Mouse (Mus musculus) ES-Bruce4 (cell line): ENCODE results near the gene Otos.

Experiments
- CTCF ChIP-seq: IDR thresholded peaks from one replicate; pipeline ENCODE4 v1.8.1; 2011; ENCODE audit warnings: low read depth, low read length
- POLR2A ChIP-seq: IDR thresholded peaks from one replicate; pipeline ENCODE4 v1.8.1; 2011; ENCODE audit warnings: low read length; ENCODE audit not compliant: insufficient read depth

GRCm38 (mm10) chr1:92617488-92617887 is 31.2 kb downstream of the Otos start, which contains the start of gene Olfr12:
- TF ChIP-seq POLR2A: no peak
- TF ChIP-seq CTCF: no peak
